Mouse (Mus musculus) heart, adult 9 months (tissue): ENCODE measurements at regions not wholly inside any gene's neighbourhood (a gene's known extent, or its start where the extent isn't known, plus 50 kb on each side); places are given as distances from the start of the nearest gene placed in this dataset.

Experiments
- DNase-seq, 2 experiments: peaks; one replicate each; pipeline ENCODE4 v3.0.0; 2022; ENCODE audit warnings: low spot score in 2 of 2

DNA sequence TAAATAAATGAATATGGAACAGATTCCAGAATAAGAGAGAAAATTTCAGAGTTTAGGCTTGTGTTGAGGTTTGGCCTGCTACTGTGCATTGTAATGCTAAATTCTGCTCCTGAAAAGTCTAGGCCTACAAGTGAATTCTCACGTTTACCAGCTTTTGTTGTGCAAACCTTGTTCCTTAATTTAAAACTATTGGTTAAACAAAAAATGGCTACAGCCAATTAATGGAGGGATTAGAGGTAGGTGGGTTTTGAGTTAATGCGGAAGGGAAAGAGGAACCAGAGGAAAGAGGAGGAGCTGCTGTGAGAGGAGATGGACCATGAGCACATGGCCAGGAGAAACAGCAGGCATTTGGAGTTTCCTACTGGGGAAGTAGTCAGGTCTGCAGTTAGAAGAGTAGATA is 79.1 kb upstream of the Tle4 start:
- DNase-seq: no peak

DNA sequence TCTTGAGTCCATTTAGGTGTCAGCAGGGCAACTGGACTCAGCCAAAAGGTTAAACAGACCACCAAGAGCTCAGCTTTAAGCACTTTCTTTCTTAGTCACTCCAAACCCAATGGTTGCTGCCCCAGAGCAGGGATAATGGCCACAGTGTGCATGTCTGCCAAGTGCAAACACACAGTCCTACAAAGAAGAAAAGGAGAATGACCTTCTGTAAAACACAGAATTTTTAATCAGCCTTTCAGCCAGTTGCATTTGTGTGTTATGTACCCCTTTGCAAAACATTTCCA is 72.9 kb upstream of the Tle4 start:
- DNase-seq: no peak

GRCm38 (mm10) chr19:14670078-14670820 is 72.4 kb upstream of the Tle4 start:
- DNase-seq: no peak

DNA sequence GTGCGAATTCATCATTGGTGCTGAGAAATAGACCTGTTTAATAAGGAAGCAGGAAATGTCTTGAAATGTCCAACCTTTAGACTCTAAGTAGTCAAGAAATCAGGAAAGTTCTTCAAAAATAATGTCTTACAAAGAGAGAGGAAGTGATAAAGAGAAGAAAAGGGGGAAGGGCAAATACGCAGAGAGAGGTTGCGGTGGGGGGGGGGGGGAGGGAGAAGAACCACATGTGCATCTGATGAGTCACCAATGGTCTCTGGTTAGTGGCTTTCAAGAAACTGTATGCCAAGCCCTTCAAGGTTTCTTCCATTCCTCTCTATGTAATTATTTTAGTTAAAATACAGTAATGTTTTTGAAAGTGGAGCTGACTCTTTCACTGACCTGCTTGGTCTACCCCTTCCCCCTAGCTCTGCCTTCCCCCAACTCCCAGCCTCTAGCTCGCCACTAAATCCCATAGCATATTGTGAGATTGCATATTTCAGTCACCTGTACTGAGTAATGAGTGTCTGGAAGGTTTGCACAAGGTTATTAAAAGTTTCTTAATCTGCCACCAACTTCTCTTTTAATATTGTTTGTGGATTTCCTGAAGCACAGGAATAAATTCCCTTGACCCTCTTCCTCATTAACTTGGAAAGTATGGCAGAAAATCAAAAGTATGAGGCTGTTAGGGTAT is 70.8 kb upstream of the Tle4 start:
- no peak for DNase-seq

DNA sequence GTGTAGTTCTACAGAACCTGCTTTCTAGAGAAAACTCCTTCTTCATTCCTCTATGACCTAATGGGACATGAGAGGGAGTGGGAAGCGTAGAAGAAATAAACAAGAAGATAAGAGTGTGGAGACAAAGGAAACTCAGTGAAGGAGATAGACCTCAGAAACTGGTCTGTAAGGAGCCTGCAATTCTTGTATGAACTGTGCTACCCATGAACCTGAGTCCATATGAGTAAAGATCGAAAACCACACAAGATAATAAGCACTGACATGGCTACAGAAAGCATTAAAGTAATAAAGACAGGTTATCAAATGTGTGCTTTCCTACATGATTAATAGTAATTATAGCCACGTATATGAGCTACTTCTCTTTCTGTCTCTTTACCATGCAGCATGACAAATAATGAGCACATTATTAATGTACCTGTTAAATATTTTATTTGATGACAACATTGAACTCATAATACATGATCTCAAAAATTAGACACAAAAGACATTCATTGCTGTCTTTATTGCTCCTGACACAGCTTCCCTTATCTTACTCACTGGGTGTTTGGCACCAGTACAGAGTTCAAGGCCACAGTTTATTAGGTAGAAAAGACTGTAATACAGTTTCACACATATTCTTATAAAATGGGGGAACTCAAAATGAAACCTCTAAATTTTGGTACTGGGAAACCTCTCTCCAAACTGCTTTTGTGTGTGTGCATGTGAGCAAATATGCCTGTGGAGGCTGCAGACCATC is 67.0 kb upstream of the Tle4 start:
- no peak for DNase-seq

DNA sequence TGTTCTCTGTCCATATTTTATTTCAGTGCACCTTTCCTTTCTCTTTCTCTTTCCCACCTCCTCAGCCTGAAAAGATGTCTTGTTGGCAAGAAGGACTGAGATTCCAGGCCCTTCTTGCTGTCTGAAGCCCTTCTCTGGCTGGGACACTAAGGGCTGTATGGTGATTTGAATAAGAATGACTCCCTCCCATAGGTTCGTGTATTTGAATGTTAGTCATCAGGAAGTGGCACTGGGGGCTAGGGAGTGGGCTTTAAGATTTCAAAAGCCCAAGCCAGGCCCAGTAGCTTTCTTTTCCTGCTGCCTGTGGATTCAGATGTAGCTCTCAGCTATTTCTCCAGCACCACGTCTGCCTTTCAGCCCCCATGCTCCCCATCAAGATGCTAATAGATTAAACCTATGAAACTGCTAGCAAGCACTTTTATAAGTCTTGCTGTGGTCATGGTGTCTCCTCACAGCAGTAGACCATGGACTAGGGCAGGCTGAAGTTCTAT is 66.3 kb upstream of the Tle4 start:
- DNase-seq: no peak

DNA sequence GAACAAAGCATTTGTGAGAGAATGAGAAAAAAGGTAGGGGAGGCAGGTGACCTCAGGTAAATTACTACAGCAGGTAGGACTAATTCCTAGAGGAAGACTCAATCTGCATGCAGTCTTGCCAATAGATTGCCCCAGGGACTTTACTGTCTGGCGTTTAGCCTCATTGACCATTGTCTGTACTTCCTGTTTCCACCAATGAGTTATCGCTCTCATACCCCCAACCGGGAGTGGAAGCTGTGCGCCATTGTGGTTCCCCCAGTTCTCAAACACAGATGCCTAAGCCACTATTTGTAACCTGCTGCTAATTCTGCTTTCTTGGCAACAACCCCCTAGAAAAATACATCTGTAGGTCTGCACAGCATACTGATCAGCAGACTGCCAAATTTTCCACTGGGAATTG is 65.5 kb upstream of the Tle4 start:
- no peak for DNase-seq

DNA sequence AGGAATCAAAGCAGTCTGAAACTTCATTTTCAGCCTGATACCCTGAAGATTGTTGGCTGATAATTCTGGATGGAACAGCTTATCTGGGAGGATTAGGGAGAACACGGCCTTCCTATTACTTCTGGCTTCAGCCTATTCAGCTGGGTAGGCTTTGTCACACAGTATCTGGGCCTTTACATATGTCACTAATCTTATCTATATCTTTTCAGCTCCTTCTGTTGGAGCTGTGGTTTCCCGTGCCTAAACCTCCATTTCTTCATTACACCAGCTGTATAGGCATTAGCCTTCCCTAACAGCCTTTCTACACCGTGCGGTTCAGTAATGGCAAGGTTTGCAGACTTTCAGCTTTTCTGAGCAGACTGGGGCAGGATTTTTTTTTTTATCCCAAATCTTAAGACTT is 61.9 kb upstream of the Tle4 start:
- no peak for DNase-seq

GRCm38 (mm10) chr19:14658479-14658878 is 60.6 kb upstream of the Tle4 start:
- no peak for DNase-seq

DNA sequence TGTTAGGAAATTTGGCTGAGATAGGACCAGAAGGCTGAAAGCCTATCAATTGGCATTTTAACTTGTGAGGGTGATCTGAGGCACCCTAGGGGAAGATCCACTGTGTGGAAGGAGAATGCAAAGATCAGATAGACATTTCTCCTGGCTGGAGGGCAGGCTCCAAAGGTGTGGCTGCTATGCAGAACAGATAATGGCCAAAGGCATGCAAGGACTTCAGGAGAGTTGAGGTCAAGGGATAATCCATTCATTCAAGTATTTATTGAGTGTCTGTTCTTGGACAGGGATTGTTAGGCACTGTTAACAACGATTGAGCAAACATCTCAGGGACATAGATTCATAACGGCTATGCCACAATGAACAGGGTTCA is 58.2 kb upstream of the Tle4 start:
- DNase-seq: no peak

DNA sequence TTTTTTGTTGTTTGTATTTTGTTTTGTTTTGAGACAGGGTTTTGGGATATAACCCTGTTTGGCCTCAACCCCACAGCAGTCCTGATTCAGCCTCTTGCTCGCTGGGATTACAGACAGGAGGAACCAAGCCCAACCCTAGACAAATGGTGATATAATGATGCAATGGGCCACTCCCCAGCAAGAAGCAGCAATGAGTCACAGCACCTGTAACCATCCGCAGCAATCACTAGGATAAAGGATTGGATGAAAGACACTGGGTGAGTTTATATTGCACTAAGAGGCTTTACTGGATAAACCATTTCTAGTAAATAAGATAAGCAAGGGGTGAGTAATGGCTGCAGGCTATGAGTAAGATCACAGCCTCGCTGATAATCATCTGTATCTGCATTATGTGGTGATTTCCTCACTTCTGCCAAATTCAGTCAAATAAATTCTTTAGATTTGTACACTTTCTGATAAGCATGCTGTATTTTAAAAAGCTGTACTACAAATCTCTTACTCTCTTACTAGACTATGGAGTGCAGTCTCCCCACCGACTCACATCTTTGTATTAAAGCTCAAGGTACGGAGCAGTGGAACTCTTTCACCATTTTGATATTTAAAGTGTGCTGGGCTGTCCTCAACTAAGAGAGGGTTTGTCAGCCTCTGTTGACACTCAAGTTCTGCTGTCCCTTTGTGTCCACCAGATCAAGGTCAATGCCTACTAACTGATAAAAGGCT is 57.6 kb upstream of the Tle4 start:
- DNase-seq: no peak
